Mouse (Mus musculus) stomach, postnatal 0 days (tissue): ENCODE data around the gene Dhtkd1. TPM values are rescaled to one million over a fixed set of nuclear protein-coding genes. Genes with fewer than 3 reads are reported as not detected.

ENCODE experiments used
- ATAC-seq: fragments of 200-750 bp; cut with Nextera tagmentation; 2 replicates; pipeline ENCODE4 v1.8.0; 2017; ENCODE audit not compliant: low FRiP score, low TSS enrichment
- DNase-seq: peaks from one replicate; pipeline ENCODE4 v3.0.0-alpha.2; 2016; ENCODE audit warnings: low spot score
- H3K27ac ChIP-seq: fragments of 300-500 bp; sonication (generic); replicated peaks from 2 replicates; pipeline ENCODE4 v1.5.1; 2014; ENCODE audit warnings: mild to moderate bottlenecking, control low read depth
- H3K27me3 ChIP-seq: fragments of 300-500 bp; sonication (generic); 2 replicates; pipeline ENCODE4 v1.6.1; 2014; ENCODE audit warnings: low read length; ENCODE audit not compliant: control insufficient read depth, insufficient read depth
- H3K36me3 ChIP-seq: fragments of 300-500 bp; sonication (generic); 2 replicates; pipeline ENCODE4 v1.6.1; 2014; ENCODE audit warnings: low read length, mixed read lengths; ENCODE audit not compliant: control insufficient read depth, insufficient read depth
- H3K4me1 ChIP-seq: fragments of 300-500 bp; sonication (generic); replicated peaks from 2 replicates; pipeline ENCODE4 v1.6.1; 2014; ENCODE audit warnings: antibody characterized with exemption; ENCODE audit not compliant: control insufficient read depth, insufficient read depth
- H3K4me2 ChIP-seq: fragments of 300-500 bp; sonication (generic); replicated peaks from 2 replicates; pipeline ENCODE4 v1.6.1; 2014; ENCODE audit warnings: low read depth, mild to moderate bottlenecking, control low read depth, moderate library complexity
- H3K4me3 ChIP-seq: fragments of 300-500 bp; sonication (generic); 2 replicates; pipeline ENCODE4 v1.5.1; 2014; ENCODE audit warnings: low read depth, low read length, control low read depth
- H3K9ac ChIP-seq: fragments of 300-500 bp; sonication (generic); 2 replicates; pipeline ENCODE4 v1.6.1; 2014; ENCODE audit warnings: mild to moderate bottlenecking, low read length, control low read depth, mixed read lengths
- H3K9me3 ChIP-seq: fragments of 300-500 bp; sonication (generic); 2 replicates; pipeline ENCODE4 v1.6.1; 2016; ENCODE audit warnings: low read length; ENCODE audit not compliant: control insufficient read depth
- CTCF ChIP-seq: IDR thresholded peaks from 2 replicates; pipeline ENCODE4 v1.5.1; 2016; ENCODE audit warnings: antibody characterized with exemption, low read depth, mild to moderate bottlenecking, moderate library complexity
- EP300 ChIP-seq: optimal IDR thresholded peaks from 2 replicates; pipeline ENCODE3; 2016; ENCODE audit warnings: antibody characterized with exemption
- WGBS: fragments of 180-500 bp; shearing (Covaris S2); extraction: QIAGEN DNeasy Blood & Tissue Kit; methylation state at CpG from one replicate; pipeline ENCODE4 v1.1.7; 2014; 5-methylcytosine and 5-hydroxymethylcytosine counted together
- polyA plus RNA-seq: library from polyadenylated mRNA; unstranded; fragments of >200 nt; fragmentation: Nextera tagmentation; extraction: Ambion mirVana; gene quantifications from 2 replicates; pipeline ENCODE4 v1.2.1, GENCODE M21; 2015

The Dhtkd1 gene
- polyA plus RNA-seq, 1 experiment from 2014 or later, result 0.65 TPM

GRCm38 (mm10) chr2:5906092-5906491 is 36.5 kb downstream of the Dhtkd1 start:
- no peak overlapping the region for H3K4me3 ChIP-seq
- WGBS, result 28% methylated on average over 5 of the region's 5 CpGs
- no peaks in the 10 kb centered on the region for H3K27me3 ChIP-seq
- no peak overlapping the region for H3K27ac ChIP-seq
- no peak for ATAC-seq
- no peak overlapping the region for H3K4me2 ChIP-seq
- H3K36me3 ChIP-seq, result no peaks in the 10 kb centered on the region
- no peaks in the 10 kb centered on the region for H3K9me3 ChIP-seq
- no peak overlapping the region for H3K9ac ChIP-seq
- TF ChIP-seq CTCF, result no peak
- no peaks in the 10 kb centered on the region for H3K4me1 ChIP-seq
- DNase-seq, result no peak

DNA sequence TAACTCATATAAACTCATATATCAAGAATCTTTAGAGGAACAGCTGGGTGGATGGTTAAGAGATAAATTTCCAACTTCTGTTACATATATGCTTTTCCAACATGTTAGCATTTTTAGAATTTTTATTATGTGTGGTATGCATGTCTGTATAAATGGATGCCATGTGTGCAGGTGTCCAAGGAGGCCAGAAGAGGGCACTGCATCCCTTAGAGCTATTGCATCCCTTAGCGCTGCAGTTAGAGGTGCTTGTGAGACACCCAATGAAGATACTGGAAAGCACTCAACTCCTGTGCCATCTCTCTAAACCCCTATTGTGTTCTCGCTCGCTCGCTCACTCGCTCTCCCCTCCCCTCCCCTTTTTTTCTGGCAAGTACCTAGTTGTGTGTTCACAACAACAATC is 42.4 kb downstream of the Dhtkd1 start:
- DNase-seq, result peak; percentile 33
- H3K9me3 ChIP-seq, result no peaks in the 10 kb centered on the region
- H3K27me3 ChIP-seq, result no peaks in the 10 kb centered on the region
- no peak for ATAC-seq
- H3K36me3 ChIP-seq, result no peaks in the 10 kb centered on the region
- H3K27ac ChIP-seq, result no peak overlapping the region
- H3K4me3 ChIP-seq, result no peak overlapping the region
- H3K4me1 ChIP-seq, result no peaks in the 10 kb centered on the region
- H3K9ac ChIP-seq, result no peak overlapping the region
- no peak overlapping the region for H3K4me2 ChIP-seq
- peak; percentile 79 for TF ChIP-seq CTCF
- no peak for TF ChIP-seq EP300
- 75% methylated on average over 5 of the region's 5 CpGs for WGBS

DNA sequence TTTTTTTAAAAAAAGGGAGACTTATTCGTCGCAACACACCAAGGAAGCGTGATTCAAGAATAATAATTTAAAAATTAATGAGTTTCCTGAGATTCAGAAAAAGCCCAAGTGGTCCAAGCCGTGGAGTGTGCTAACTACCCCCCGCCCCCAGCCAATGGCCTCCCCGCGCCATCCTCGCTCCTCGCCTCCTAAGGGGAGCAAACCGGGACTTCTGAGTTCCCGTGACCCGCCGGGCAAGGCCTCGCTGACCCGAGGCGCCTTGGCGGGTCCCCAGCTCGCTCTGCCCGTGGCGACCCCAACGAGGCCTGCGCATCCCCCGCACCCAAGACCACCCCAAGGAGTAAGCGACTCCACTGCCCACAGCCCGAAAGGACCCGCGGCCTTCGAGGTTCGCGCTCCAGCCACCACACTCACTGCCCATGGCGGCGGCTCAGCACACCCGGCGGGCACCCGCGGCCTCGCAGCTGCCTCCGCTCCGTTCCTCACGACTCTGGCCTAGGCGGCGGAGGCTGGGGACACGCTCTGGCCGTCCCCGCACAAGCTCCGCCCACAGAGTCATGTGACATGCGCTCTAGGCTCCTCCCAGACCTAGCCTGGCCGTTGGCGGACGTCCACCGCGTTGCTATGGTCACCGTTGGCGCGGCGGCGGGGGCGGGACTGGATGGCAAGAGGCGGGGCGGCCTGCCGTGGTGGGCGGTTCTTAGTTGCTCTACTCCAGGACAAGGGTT is 47.6 kb downstream of the Dhtkd1 start, which contains the start of gene Sec61a2:
Gene Sec61a2 (minus strand): TSS at position 590 of the 728 bp plus-strand sequence.
- ATAC-seq (peak; percentile 99), DNase-seq (peak; percentile 100)
- TF ChIP-seq EP300 (no peak), CTCF (peak; percentile 30; the same call in 1 of the 2 replicates)
- under 1% methylated on average over 62 of the region's 62 CpGs for WGBS
- Histone ChIP-seq H3K4me3 (peak within 1 kb of the TSS; percentile 87), H3K4me2 (peak within 1 kb of the TSS; percentile 84), H3K27ac (peak within 1 kb of the TSS; percentile 93), H3K27me3 (no peaks in the 10 kb centered on the region), H3K36me3 (no peaks in the 10 kb centered on the region), H3K9ac (peak within 1 kb of the TSS; percentile 95), H3K4me1 (no peaks in the 10 kb centered on the region), H3K9me3 (no peaks in the 10 kb centered on the region)

DNA sequence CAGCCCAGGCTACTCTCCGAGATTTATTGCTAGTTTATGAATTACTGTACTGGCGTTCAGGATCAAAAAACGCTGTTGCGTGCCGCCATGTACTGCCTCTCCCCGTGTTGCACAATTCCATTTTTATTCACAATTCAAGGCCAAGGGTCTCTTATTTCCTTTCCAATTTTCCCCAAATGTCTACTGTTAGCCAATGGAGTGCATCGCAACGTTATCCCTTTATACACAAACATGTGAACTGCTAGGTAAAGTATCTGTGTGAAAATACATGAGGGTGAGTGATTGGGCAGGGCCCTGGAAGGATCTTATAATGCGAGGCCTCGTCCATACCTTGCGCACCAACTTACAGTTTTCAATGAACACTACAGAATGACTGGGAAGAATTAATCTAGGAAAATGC is 48.3 kb downstream of the Dhtkd1 start:
- Histone ChIP-seq H3K4me1 (no peaks in the 10 kb centered on the region), H3K27ac (no peak overlapping the region; the same call in 1 of the 2 replicates), H3K9ac (peak overlapping the region; percentile 95; the same call in 1 of the 2 replicates), H3K36me3 (no peaks in the 10 kb centered on the region), H3K4me2 (peak overlapping the region; percentile 84), H3K27me3 (no peaks in the 10 kb centered on the region), H3K9me3 (no peaks in the 10 kb centered on the region), H3K4me3 (peak overlapping the region; percentile 87)
- no peak for ATAC-seq
- TF ChIP-seq EP300, result no peak
- no peak for TF ChIP-seq CTCF
- WGBS, result 14% methylated on average over 11 of the region's 11 CpGs
- DNase-seq, result no peak

- H3K27ac ChIP-seq, result 0 out of 2 replicates have a peak overlapping the region, but pooled peaks have one; percentile 31
- H3K9me3 ChIP-seq, result no peaks in the 10 kb centered on the region
- TF ChIP-seq EP300 (no peak), CTCF (no peak)
Measured at GRCm38 (mm10) chr2:5889412-5889811, 53.2 kb downstream of the Dhtkd1 start.

DNA sequence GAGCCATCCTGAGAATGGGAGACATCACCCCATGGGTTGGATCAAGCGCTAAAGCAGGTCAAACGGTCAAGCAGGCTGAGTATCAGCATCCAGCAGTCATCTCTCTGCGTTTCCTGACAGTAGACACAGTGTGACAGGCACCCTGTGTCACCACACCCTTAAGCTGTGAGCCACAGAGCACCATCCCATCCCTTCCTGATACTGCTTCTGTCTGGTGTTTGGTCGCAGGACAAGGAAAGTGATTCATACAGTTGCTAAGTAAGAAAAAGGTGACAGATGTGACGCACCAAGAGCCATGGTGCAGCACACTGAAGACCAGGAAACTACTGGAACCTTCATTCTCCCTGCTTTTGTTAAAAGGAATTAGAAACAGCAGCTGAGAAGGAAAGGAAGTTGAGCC is 53.7 kb downstream of the Dhtkd1 start:
- H3K9me3 ChIP-seq, result no peaks in the 10 kb centered on the region
- H3K4me2 ChIP-seq, result no peak overlapping the region
- peaks cover 10% of the 10 kb centered on the region for H3K36me3 ChIP-seq
- DNase-seq (no peak), ATAC-seq (peak; percentile 92)
- 0 out of 2 replicates have a peak overlapping the region, but pooled peaks have one; percentile 50 for H3K27ac ChIP-seq
- WGBS, result 78% methylated on average over 5 of the region's 5 CpGs
- no peak overlapping the region for H3K4me3 ChIP-seq
- no peak for TF ChIP-seq EP300
- no peak for TF ChIP-seq CTCF
- no peaks in the 10 kb centered on the region for H3K4me1 ChIP-seq
- H3K27me3 ChIP-seq, result no peaks in the 10 kb centered on the region
- no peak overlapping the region for H3K9ac ChIP-seq

More at GRCm38 (mm10) chr2:5889412-5889811, 53.2 kb downstream of the Dhtkd1 start:
- H3K4me1 ChIP-seq, result no peaks in the 10 kb centered on the region
- H3K4me3 ChIP-seq, result no peak overlapping the region
- peaks cover 9% of the 10 kb centered on the region for H3K36me3 ChIP-seq
- no peak for ATAC-seq
- H3K4me2 ChIP-seq, result no peak overlapping the region
- no peak for DNase-seq
- no peaks in the 10 kb centered on the region for H3K27me3 ChIP-seq
- H3K9ac ChIP-seq, result no peak overlapping the region
- WGBS, result 46% methylated on average over 2 of the region's 2 CpGs
